Mouse (Mus musculus): ENCODE results near the gene Syngr3.
"Not testable (repeated sequence)": the region's sequence is repeated elsewhere in the genome, so short reads cannot be mapped to it uniquely, and the experiment has no call there.

The Syngr3 gene

GRCm38 (mm10) chr17:24719494-24720222 lies 29.9 kb upstream of the Syngr3 start:
- peak; percentile 98 for DNase-seq (ENCODE audit: low spot score)

DNA sequence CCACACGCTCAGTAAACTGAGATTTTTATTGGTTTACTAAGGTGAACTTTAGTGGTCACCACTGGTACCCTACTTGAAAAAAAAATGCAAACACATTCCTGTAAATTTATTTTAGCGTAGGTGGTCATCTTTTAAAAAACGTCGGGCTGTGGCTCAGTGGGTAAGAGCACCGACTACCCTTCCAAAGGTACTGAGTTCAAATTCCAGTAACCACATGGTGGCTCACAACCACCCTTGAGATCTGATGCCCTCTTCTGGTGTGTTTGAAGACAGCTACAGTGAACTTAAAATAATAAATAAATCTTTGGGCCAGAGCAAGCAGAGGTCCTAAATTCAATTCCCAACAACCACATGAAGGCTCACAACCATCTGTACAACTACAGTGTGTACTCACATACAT lies 29.2 kb upstream of the Syngr3 start:
- not testable (repeated sequence) for DNase-seq (ENCODE audit: low spot score)

DNA sequence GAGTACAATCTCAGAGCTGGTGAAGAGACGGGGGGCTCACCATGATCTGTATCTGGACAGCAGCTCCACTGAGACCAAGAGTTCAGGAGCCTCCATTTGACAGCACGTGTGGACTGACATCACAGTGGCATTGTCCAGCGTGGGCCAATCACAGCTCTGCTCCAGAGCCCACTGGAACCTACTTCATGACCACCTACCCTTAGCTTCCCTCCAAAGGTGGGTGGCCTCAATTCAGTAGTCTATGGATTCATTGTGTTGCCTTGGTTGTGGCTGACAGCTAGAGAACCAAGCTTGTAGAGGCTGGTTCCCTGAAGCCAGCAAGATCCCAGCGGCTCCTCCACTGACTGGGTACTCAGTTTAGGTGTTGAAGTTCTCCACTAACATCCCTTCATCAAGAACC lies 28.2 kb upstream of the Syngr3 start, which contains the start of the genes Rnf151 and Rps2:
Gene Rnf151, minus strand, starts transcription at position 121 of the 400 bp plus-strand sequence.
Gene Rps2, plus strand, starts transcription at position 174 of the 400 bp plus-strand sequence.
- no peak for DNase-seq (ENCODE audit: low spot score)

DNA sequence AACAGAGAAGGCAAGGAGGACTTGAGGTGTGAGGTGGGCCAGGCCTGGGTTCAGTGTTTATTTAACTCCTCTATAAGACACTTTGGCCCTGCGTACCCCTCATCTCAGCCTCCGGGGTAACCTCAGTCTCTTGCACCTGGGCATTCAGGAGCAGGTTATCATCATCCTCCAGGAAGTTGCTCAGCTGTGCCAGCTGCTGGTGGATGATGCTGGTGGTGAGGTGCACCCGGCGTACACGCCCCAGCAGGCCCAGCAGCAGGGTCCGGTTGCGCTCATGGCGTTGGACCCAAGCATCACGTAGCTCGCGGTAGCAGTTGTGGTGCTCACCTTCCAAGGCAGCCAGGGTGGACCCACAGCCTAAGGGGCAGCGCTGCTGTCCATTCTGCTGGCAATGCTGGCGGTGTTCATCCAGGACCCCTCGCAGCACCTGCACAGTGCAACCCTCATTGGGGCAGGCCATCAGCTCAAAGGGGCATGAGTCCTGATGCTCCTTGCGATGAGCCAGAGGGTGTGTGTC lies 26.5 kb upstream of the Syngr3 start:
- no peak for DNase-seq (ENCODE audit: low spot score)

- DNase-seq (ENCODE audit: low spot score) = no peak
These were observed 25.8 kb upstream of the Syngr3 start for GRCm38 (mm10) chr17:24715556-24715955.

DNA sequence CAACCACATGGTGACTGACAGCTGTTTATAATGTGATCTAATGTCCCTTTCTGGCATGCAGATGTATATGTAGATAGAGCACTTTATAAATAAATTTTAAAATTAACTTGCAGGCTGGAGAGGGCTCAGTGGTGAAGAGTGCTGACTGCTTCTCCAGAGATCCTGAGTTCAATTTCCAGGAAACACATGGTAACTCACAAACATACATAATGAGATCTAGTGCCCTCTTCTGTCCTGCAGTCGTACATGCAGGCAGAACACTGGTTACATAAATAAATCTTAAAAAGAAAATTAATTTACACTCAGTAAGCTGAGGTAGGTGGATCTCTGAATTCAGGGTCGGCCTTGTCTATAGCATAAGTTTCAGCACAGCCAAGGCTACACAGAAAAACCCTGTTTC lies 18.9 kb upstream of the Syngr3 start:
- no peak for DNase-seq (ENCODE audit: low spot score)

DNA sequence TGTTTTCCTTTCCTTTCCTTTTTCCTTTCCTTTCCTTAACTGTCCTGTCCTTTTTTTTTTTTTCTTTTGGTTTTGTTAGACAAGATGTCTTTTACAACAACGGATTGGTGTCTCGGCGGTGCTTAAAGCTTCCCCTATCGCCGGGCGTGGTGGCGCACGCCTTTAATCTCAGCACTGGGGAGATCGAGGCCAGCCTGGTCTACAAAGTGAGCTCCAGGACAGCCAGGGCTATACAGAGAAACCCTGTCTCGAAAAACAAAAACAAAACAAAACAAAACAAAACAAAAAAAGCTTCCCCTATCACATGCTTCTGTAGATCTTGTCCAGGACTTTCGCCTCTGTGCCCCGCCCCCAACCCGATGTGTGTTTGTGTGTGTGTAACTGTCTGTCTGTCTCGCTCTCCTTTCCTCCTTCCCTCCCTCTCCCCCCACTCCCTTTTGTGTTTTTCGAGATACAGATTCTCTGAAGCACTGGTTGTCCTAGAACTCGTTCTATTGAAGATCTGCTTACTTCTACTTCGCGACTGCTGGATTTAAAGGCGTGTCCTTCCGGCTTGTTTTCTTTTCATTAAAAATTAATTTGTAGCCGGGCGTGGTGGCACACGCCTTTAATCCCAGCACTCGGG lies 18.2 kb upstream of the Syngr3 start:
- DNase-seq (ENCODE audit: low spot score) = no peak

- DNase-seq (ENCODE audit: low spot score) = peak; percentile 82
These were observed 17.4 kb upstream of the Syngr3 start, which contains the start of gene Tbl3 for GRCm38 (mm10) chr17:24706982-24707800. TSS of gene Tbl3 (minus strand) at chr17:24707660.

DNA sequence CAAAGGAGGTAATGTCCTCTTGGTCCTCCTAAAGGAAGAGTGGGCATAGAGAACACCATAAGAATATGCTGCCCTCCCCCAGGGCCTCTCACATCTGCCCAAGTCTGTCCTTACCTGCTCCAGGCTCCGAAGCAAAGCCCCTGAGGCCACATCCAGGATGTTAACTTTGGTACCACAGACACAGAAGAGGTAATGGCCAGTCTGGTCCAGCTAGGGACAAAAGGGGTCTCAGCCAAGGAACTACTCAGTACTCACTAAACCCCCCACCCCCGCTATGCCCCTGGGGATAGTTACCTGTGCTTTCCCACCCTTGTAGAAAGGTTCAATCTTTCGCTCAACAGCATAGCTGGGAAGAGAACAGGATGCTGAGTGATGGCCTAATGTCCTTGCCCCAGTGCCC lies 16.1 kb upstream of the Syngr3 start:
- DNase-seq (ENCODE audit: low spot score) = no peak

DNA sequence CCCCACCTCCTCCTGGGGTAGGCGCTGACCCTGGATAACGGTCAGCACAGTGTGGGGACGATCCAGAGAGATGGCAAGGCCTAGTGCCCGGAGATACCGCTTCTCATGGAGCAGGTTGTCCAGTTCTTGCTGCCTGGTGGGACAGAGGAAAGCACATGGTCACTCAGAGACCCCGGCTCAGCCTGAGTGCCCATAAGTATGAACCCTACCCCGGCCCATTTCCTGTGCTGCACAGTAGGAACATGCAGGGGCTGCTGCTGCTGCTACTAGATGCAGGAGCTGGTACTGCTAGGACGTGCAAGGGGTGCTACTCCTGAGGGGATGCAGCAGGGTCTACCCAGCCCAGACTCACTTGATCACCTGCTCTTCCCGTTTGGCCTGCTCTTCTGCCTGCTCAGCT lies 11.5 kb upstream of the Syngr3 start:
- no peak for DNase-seq (ENCODE audit: low spot score)

- no peak for DNase-seq (ENCODE audit: low spot score)
These were observed 9.7 kb upstream of the Syngr3 start for GRCm38 (mm10) chr17:24699473-24699872.

DNA sequence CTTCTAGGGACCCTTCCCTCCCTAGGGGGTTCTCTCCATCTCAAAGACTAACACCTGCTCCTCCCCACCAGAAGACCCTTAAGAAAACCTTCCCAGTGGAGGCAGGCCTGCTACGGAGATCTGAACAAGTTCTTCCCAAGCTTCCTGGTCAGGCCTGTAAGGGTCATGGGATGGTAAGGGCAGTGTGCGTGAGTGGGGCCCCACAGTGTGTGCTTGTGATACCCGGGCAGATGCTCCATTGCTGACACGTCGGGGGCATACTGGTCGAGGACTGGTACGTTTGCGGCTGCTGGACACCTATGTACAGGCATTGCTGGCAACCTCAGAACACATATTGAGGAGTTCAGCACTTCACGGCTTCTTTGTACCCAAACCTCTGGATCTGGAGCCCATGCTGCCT lies 9.0 kb upstream of the Syngr3 start:
- no peak for DNase-seq (ENCODE audit: low spot score)

DNA sequence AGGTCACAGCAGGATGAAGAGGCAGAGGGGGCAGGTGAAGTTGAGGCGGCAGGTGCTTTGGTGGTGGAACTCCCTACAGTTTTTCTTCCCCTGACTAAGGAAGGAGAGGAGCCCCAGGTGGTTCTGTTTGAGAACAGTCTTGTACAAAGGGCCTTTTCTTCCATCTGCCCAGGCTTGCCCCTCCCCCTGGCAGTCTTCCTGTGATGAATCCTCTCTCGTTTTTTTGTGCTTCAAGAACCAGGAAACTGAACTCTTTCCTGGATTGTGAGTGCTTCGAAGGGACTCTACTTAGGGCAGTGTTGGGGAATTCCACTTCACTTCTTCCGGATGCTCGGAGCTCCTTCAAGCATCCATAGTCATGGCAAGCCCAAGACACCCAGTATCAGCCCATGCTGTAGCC lies 8.2 kb upstream of the Syngr3 start:
- DNase-seq (ENCODE audit: low spot score) = no peak

DNA sequence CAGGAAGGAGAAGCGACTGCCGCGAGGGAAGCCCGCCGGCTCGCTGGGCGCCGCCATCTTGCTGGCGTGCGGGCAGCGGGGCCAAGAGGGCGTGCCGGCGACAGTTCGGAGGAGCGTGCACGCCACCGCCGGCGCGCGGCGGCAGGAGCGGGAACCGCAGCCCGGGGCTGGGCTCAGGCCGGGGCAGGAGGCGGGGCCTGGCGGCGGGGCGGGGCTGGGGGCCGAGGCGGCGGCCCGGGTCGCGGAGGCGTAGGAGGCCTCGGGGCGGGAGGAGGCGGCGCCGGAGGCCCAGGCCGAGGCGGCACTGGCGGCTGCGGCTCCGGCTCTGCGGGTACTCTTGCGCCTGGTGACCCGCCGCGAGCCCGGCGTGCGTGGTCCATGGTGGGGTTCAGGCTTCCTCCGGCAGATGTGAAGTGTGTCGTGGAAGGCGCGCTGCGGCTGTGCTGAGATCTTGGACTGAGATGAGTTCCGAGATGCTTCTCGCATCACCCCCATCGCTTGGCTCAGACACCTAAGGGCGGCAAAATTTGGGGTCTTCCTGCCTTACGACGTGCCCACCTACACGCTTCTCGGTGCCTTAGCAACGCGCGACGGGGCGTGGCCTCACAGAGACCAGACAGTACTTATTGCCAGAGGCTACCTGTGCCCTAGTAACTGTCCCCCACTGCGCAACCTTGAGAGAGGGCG lies 6.4 kb upstream of the Syngr3 start, which contains the start of the genes Gfer and Noxo1:
Gene Gfer, minus strand, starts transcription at position 146 of the 687 bp plus-strand sequence.
Gene Noxo1, plus strand, starts transcription at position 224 of the 687 bp plus-strand sequence.
- peak; percentile 85 for DNase-seq (ENCODE audit: low spot score)

DNA sequence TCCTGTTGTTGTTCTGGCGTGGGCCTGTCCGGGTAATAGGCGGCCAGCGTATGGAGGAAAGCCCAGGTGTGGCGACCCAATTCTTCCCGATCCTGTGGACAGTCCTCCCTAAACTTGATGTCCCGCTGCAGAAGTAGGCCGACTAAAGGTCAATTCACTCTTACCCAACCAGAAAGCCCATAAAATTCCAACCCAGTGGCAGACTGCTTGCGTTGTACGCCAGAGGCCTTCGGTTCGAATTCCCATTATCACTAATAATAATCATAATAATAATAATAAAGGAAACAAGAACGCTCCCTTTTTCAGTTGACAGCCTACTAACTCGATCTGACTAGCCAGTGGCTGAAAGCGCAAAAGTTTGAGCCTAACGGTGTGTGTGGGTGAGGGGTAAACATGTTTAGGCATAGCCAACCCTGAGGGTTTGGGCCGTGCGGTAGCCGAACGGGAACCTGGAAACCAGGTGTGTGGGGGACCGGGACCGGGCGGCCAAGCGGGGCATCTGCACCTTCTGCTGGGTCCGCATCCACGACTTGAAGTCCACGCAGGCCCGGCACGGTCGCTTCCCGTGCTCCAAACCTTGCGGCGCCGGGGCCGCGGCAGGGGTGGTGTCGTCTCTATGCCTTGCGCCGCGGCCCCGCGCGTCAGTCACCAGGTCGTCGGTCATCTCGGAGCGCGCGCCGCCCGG lies 5.7 kb upstream of the Syngr3 start:
- no peak for DNase-seq (ENCODE audit: low spot score)

GRCm38 (mm10) chr17:24692385-24692784 lies 2.6 kb upstream of the Syngr3 start:
- DNase-seq (ENCODE audit: low spot score) = no peak

DNA sequence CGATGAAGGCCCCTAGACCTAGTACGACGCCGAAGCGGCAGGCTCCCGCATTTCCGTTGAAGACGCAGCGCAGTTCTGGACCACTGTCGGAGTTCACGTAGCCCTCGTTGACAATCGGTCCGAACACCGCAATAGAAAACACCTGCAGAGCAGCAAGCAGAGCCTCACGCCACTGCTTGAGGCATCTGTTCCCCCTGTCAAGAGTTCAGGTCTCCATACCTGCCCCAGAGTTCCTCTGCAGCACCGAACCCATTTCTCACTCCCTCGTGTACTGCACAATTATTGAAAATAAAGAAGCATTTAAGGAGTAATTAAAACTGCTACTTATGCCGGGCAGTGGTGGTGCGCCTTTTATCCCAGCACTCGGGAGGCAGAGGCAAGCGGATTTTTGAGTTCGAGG lies 2.2 kb downstream of the Syngr3 start:
- DNase-seq (ENCODE audit: low spot score) = no peak

- DNase-seq (ENCODE audit: low spot score) = no peak
These were observed 2.6 kb downstream of the Syngr3 start for GRCm38 (mm10) chr17:24687146-24687595.

DNA sequence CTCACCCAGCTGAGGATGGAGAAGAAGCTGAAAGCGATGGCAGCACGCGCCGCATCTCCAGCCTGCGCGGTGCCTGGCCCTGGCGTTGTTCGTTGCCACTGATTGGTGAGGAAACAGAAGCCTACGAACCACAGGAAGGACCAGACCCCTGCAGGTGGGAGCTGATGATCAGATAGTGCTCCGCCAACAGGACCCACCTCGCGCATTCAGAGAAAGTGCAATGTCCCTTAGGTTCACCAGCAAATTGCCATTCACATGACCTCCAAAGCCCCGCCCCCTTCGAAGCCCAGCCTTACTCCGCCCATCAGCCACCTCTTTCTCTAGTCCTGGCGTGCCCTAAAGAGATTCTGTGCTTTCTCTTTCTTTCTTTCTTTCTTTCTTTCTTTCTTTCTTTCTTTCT lies 3.2 kb downstream of the Syngr3 start:
- no peak for DNase-seq (ENCODE audit: low spot score)

GRCm38 (mm10) chr17:24677500-24678080 lies 12.2 kb downstream of the Syngr3 start:
- DNase-seq (ENCODE audit: low spot score) = no peak

GRCm38 (mm10) chr17:24676877-24677276 lies 12.9 kb downstream of the Syngr3 start:
- no peak for DNase-seq (ENCODE audit: low spot score)
